Mouse (Mus musculus): ENCODE measurements around the gene Natd1. TPM values are rescaled to one million over a fixed set of nuclear protein-coding genes. Genes with fewer than 3 reads are reported as not detected.

Gene Natd1
- polyA plus RNA-seq, 2 experiments: 10.7 to 11.1 TPM

DNA sequence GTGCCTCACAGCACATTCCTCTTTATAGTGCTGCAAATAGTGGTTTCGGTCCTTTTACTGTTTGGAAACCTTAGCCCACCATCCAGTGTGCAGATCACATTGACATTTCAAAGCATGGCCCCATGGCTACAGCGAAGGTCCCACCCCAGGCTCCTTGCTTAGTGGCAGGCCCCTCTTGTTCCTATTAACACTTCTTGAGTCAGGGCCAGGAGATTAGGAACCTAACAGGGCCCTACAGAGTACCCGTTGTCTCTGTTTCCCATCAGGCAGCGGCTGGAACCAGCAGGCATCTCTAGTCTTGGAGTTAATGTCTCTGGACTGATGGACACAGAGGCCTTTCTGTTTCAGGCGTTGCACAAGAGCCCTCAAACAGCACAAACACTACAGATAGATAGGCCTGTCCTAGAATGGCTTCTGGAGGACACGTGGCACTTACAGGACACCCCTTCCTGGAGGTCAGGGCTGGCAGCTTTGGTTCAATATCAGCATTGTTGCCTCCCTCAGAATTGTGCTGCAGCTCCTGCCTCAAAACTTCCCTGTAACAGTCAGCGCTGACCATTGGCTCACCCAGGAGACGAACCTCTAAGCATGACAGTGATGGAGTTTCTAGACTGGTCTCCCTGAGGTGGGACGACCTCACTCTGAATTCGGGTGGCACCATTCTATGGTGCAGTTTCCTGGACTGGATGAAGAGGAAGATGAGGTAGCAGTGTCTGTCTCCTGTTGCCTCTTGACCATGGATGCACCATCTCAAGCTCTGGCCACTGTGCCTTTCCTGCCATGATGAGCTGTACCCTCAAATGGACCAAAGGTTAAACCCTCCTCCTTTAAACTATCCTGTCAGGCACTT, 39.9 kb upstream of the Natd1 start:
- no peak overlapping the region for H3K9ac ChIP-seq (replicated peaks)
- DNase-seq (ENCODE audit: low read depth in 3 of 3, low spot score in 3 of 3): no peak
- H3K27ac ChIP-seq: no peak overlapping the region
- no peak for ATAC-seq (ENCODE audit: insufficient read depth)
- no peak overlapping the region for H3K4me3 ChIP-seq (ENCODE audit: insufficient read depth in 1 of 2, low read depth in 2 of 2, low read length in 2 of 2)
- 78% methylated on average over 10 of the region's 10 CpGs for WGBS (ENCODE audit: insufficient replicate concordance)
- H3K36me3 ChIP-seq (replicated peaks; ENCODE audit: control insufficient read depth, insufficient read depth, low read depth): peaks cover 36% of the 10 kb centered on the region
- H3K4me2 ChIP-seq (ENCODE audit: low read depth): no peak overlapping the region
- no peaks in the 10 kb centered on the region for H3K9me3 ChIP-seq (ENCODE audit: control insufficient read depth, low read length)
- TF ChIP-seq EP300 (IDR thresholded peaks at IDR 0.05; ENCODE audit: low read depth): no peak
- TF ChIP-seq CTCF (IDR thresholded peaks at IDR 0.05; ENCODE audit: low read depth): no peak
- 0 out of 4 replicates have a peak, but pooled peaks cover 0 to 1% of the 10 kb centered on the region in 2 experiments for H3K4me1 ChIP-seq (replicated peaks; ENCODE audit: control insufficient read depth in 2 of 2, insufficient read depth in 2 of 2, low read length in 1 of 2)
- H3K27me3 ChIP-seq (ENCODE audit: control insufficient read depth, insufficient read depth, low read length): no peaks in the 10 kb centered on the region

GRCm38 (mm10) chr11:60953803-60954202, 39.3 kb upstream of the Natd1 start:
- Histone ChIP-seq H3K27me3 (ENCODE audit: control insufficient read depth, insufficient read depth, low read length) (no peaks in the 10 kb centered on the region), H3K4me2 (ENCODE audit: low read depth) (no peak overlapping the region), H3K4me1 (replicated peaks; ENCODE audit: control insufficient read depth in 2 of 2, insufficient read depth in 2 of 2, low read length in 1 of 2) (0 out of 4 replicates have a peak, but pooled peaks cover 0 to 1% of the 10 kb centered on the region in 2 experiments), H3K36me3 (replicated peaks; ENCODE audit: control insufficient read depth, insufficient read depth, low read depth) (peaks cover 43% of the 10 kb centered on the region), H3K9ac (replicated peaks) (no peak overlapping the region), H3K4me3 (ENCODE audit: insufficient read depth in 1 of 2, low read depth in 2 of 2, low read length in 2 of 2) (no peak overlapping the region), H3K9me3 (ENCODE audit: control insufficient read depth, low read length) (no peaks in the 10 kb centered on the region), H3K27ac (no peak overlapping the region)
- ATAC-seq (ENCODE audit: insufficient read depth) (peak; percentile 74), DNase-seq (ENCODE audit: low read depth in 3 of 3, low spot score in 3 of 3) (peak; percentile 66 to 72 (median 70))
- 18% methylated on average over 15 of the region's 15 CpGs for WGBS (ENCODE audit: insufficient replicate concordance)
- TF ChIP-seq CTCF (IDR thresholded peaks at IDR 0.05; ENCODE audit: low read depth): peak; percentile 90
- TF ChIP-seq EP300 (IDR thresholded peaks at IDR 0.05; ENCODE audit: low read depth): no peak

GRCm38 (mm10) chr11:60952986-60953385, 38.4 kb upstream of the Natd1 start:
- no peak overlapping the region for H3K9ac ChIP-seq (replicated peaks)
- 88% methylated on average over 6 of the region's 6 CpGs for WGBS (ENCODE audit: insufficient replicate concordance)
- H3K27ac ChIP-seq: no peak overlapping the region
- H3K36me3 ChIP-seq (replicated peaks; ENCODE audit: control insufficient read depth, insufficient read depth, low read depth): peaks cover 51% of the 10 kb centered on the region
- H3K9me3 ChIP-seq (ENCODE audit: control insufficient read depth, low read length): no peaks in the 10 kb centered on the region
- ATAC-seq (ENCODE audit: insufficient read depth) (no peak), DNase-seq (ENCODE audit: low read depth in 3 of 3, low spot score in 3 of 3) (no peak)
- H3K27me3 ChIP-seq (ENCODE audit: control insufficient read depth, insufficient read depth, low read length): no peaks in the 10 kb centered on the region
- H3K4me3 ChIP-seq (ENCODE audit: insufficient read depth in 1 of 2, low read depth in 2 of 2, low read length in 2 of 2): no peak overlapping the region
- no peak overlapping the region for H3K4me2 ChIP-seq (ENCODE audit: low read depth)
- TF ChIP-seq CTCF (IDR thresholded peaks at IDR 0.05; ENCODE audit: low read depth) (no peak), EP300 (IDR thresholded peaks at IDR 0.05; ENCODE audit: low read depth) (no peak)
- H3K4me1 ChIP-seq (replicated peaks; ENCODE audit: control insufficient read depth in 2 of 2, insufficient read depth in 2 of 2, low read length in 1 of 2): 0 out of 4 replicates have a peak, but pooled peaks cover 0 to 1% of the 10 kb centered on the region in 2 experiments

GRCm38 (mm10) chr11:60952362-60952761, 37.8 kb upstream of the Natd1 start:
- Histone ChIP-seq H3K9ac (replicated peaks) (no peak overlapping the region), H3K27ac (no peak overlapping the region), H3K36me3 (replicated peaks; ENCODE audit: control insufficient read depth, insufficient read depth, low read depth) (peaks cover 57% of the 10 kb centered on the region), H3K4me1 (replicated peaks; ENCODE audit: control insufficient read depth in 2 of 2, insufficient read depth in 2 of 2, low read length in 1 of 2) (0 out of 4 replicates have a peak, but pooled peaks cover 0 to 1% of the 10 kb centered on the region in 2 experiments), H3K9me3 (ENCODE audit: control insufficient read depth, low read length) (no peaks in the 10 kb centered on the region), H3K4me2 (ENCODE audit: low read depth) (no peak overlapping the region), H3K27me3 (ENCODE audit: control insufficient read depth, insufficient read depth, low read length) (no peaks in the 10 kb centered on the region), H3K4me3 (ENCODE audit: insufficient read depth in 1 of 2, low read depth in 2 of 2, low read length in 2 of 2) (no peak overlapping the region)
- TF ChIP-seq EP300 (IDR thresholded peaks at IDR 0.05; ENCODE audit: low read depth) (no peak), CTCF (IDR thresholded peaks at IDR 0.05; ENCODE audit: low read depth) (no peak)
- WGBS (ENCODE audit: insufficient replicate concordance): 80% methylated on average over 3 of the region's 3 CpGs
- no peak for DNase-seq (ENCODE audit: low read depth in 3 of 3, low spot score in 3 of 3)
- no peak for ATAC-seq (ENCODE audit: insufficient read depth)

- TF ChIP-seq EP300 (IDR thresholded peaks at IDR 0.05; ENCODE audit: low read depth): no peak
- no peak for TF ChIP-seq CTCF (IDR thresholded peaks at IDR 0.05; ENCODE audit: low read depth)
- H3K36me3 ChIP-seq (replicated peaks; ENCODE audit: control insufficient read depth, insufficient read depth, low read depth): peaks cover 62% of the 10 kb centered on the region
- no peak for ATAC-seq (ENCODE audit: insufficient read depth)
Observed at GRCm38 (mm10) chr11:60951896-60952295, 37.3 kb upstream of the Natd1 start.

More at GRCm38 (mm10) chr11:60951896-60952295, 37.3 kb upstream of the Natd1 start:
- no peak overlapping the region for H3K27ac ChIP-seq
- no peaks in the 10 kb centered on the region for H3K9me3 ChIP-seq (ENCODE audit: control insufficient read depth, low read length)
- H3K4me1 ChIP-seq (replicated peaks; ENCODE audit: control insufficient read depth in 2 of 2, insufficient read depth in 2 of 2, low read length in 1 of 2): 0 out of 4 replicates have a peak, but pooled peaks cover 0 to 1% of the 10 kb centered on the region in 2 experiments
- H3K4me3 ChIP-seq (ENCODE audit: insufficient read depth in 1 of 2, low read depth in 2 of 2, low read length in 2 of 2): no peak overlapping the region
- no peak overlapping the region for H3K9ac ChIP-seq (replicated peaks)
- 88% methylated on average over 5 of the region's 5 CpGs for WGBS (ENCODE audit: insufficient replicate concordance)
- DNase-seq (ENCODE audit: low read depth in 3 of 3, low spot score in 3 of 3): no peak
- no peaks in the 10 kb centered on the region for H3K27me3 ChIP-seq (ENCODE audit: control insufficient read depth, insufficient read depth, low read length)
- H3K4me2 ChIP-seq (ENCODE audit: low read depth): no peak overlapping the region

Data from liver, embryonic 14.5 days (tissue).